Mouse (Mus musculus) erythroblast, embryonic 14.5 days (primary cell): ENCODE measurements around the gene Fzd9.

ENCODE experiments used
- GATA1 ChIP-seq: IDR thresholded peaks from 2 replicates; pipeline ENCODE4 v1.6.1; 2012; ENCODE audit warnings: low read length, inconsistent platforms, mixed read lengths
- TAL1 ChIP-seq: IDR thresholded peaks from 3 replicates; pipeline ENCODE4 v1.6.1; 2012; ENCODE audit warnings: low read length, inconsistent platforms, mixed read lengths

GRCm38 (mm10) chr5:135224169-135224568 lies 26.9 kb downstream of the Fzd9 start:
- no peak for TF ChIP-seq TAL1
- TF ChIP-seq GATA1: no peak
